Mouse (Mus musculus): ENCODE data around the gene Zfp874b.
"Not testable (repeated sequence)": the region's sequence is repeated elsewhere in the genome, so short reads cannot be mapped to it uniquely, and the experiment has no call there.

The Zfp874b gene

GRCm38 (mm10) chr13:67483625-67484423 is at the start of gene Zfp874b:
Gene Zfp874b (minus strand): TSS chr13:67484258.
- in situ Hi-C loops (cut with MboI, MseI) = no loop called here

GRCm38 (mm10) chr13:67527049-67527730 is 43.1 kb upstream of the Zfp874b start:
- in situ Hi-C loops (cut with MboI, MseI) = no loop called here

- in situ Hi-C loops (cut with MboI, MseI) = no loop called here
Observed at GRCm38 (mm10) chr13:67525753-67526410, 41.8 kb upstream of the Zfp874b start, which contains the start of the genes Gm26965 and Zfp87. Gene Gm26965 (minus strand): TSS chr13:67526151. Gene Zfp87 (minus strand): TSS chr13:67526177.

- in situ Hi-C loops (cut with MboI, MseI) = no loop called here
Observed at GRCm38 (mm10) chr13:67500908-67501307, 16.9 kb upstream of the Zfp874b start.

- in situ Hi-C loops (cut with MboI, MseI) = no loop called here
Observed at GRCm38 (mm10) chr13:67500084-67500719, 16.1 kb upstream of the Zfp874b start, which contains the start of gene Zfp58. Gene Zfp58 (minus strand): TSS chr13:67500555.

- in situ Hi-C loops (cut with MboI, MseI) = no loop called here
Observed at GRCm38 (mm10) chr13:67495631-67496030, 11.6 kb upstream of the Zfp874b start.

GRCm38 (mm10) chr13:67484424-67484811 is 360 bp upstream of the Zfp874b start:
- in situ Hi-C loops (cut with MboI, MseI) = no loop called here

- in situ Hi-C loops (cut with MboI, MseI) = no loop called here
Observed at GRCm38 (mm10) chr13:67481528-67481927, 2.5 kb downstream of the Zfp874b start.

GRCm38 (mm10) chr13:67469274-67469673 is 14.8 kb downstream of the Zfp874b start:
- in situ Hi-C loops (cut with MboI, MseI) = no loop called here

- in situ Hi-C loops (cut with MboI, MseI) = not testable (repeated sequence)
Observed at GRCm38 (mm10) chr13:67463506-67464185, 20.4 kb downstream of the Zfp874b start.

GRCm38 (mm10) chr13:67452021-67452309 is 32.1 kb downstream of the Zfp874b start:
- in situ Hi-C loops (cut with MboI, MseI) = no loop called here

- in situ Hi-C loops (cut with MboI, MseI) = no loop called here
Observed at GRCm38 (mm10) chr13:67451172-67452020, 32.7 kb downstream of the Zfp874b start, which contains the start of gene Zfp874a. Gene Zfp874a (minus strand): TSS chr13:67451624.

- in situ Hi-C loops (cut with MboI, MseI) = not testable (repeated sequence)
Observed at GRCm38 (mm10) chr13:67437095-67437494, 47.0 kb downstream of the Zfp874b start.

- in situ Hi-C loops (cut with MboI, MseI) = no loop called here
Observed at GRCm38 (mm10) chr13:67428116-67428515, 55.9 kb downstream of the Zfp874b start.

GRCm38 (mm10) chr13:67425699-67426098 is 58.4 kb downstream of the Zfp874b start:
- in situ Hi-C loops (cut with MboI, MseI) = not testable (repeated sequence)

GRCm38 (mm10) chr13:67422532-67422931 is 61.5 kb downstream of the Zfp874b start:
- in situ Hi-C loops (cut with MboI, MseI) = not testable (repeated sequence)
